Mouse (Mus musculus): ENCODE results near the gene Hspb11.

The Hspb11 gene

DNA sequence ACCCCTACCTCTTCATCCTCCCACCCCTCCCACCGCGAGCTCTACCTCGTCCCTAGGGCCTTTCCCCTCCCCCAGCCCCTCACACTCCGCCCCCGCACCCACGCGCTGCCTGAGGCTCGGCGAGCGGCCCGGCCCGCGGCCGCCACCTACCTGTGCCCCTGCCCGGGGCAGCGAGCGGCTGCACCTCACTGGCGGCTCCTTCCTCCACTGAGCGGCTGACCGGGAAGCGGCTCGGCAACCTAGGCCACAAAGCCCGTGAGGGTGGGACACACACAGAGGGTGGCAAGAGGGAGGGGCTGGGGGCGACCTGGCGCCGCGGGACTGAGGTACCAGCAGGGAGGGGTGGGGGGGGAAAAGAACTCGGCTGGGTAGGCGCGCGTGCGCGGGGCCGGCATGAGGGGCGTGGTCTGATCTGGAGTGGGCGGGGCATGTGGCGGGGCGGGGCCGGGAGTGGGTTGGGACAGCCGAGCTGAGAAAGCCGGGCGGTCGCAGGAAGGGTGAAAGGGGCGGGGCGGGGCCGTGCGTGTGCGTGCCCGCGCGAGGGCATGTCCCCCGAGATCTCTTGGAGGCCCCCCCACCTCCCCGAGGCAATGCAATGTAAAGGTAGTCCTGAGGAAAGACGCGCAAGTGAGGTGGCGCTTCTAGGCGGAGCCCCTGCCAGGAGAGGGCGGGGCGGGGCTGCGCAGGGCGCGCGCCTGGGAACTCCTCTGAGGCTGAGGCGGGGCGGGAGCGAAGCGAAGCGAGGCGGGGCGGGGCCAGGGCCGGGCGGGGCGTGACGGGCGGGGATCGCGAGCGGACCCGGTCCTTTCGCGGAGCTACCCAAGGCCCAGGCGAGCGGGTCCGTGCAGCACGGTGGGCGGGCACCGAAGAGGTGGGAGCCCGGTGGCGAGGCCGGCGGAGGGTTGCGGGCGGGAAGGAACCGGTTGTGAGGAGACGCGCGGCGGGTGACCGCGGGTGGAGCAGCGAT, at the start of gene Hspb11, which contains the start of gene Lrrc42:
Hspb11 (plus strand) TSS at position 469 of the 967 bp plus-strand sequence.
Lrrc42 (minus strand) TSS at position 408 of the 967 bp plus-strand sequence.
- DNase-seq (ENCODE audit: low read depth, low spot score), result peak; percentile 85

- DNase-seq (ENCODE audit: low read depth, low spot score), result no peak
Observed at GRCm38 (mm10) chr4:107207016-107207415, 46.4 kb upstream of the Hspb11 start.

DNA sequence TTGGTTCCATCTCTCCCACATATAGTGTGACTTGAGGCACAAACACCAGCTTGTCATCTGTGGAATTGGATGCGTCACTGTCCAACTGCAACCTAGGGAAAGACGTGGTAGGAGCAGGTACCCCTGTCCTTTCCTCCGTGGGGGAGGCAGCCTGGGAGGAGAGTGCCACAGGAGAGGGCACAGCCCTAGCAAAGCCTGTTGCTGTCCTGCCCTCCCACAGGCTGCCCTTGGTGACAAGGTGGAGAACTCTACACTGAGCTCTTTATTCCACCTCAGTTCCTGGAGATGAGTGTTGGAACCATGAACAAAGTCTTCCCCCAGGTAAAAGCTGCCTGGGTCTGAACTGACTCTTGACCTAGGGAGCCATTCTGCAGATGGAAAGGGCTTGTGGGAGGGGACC, 44.5 kb upstream of the Hspb11 start, which contains the start of gene Ldlrad1:
Ldlrad1 (plus strand) TSS at position 301 of the 400 bp plus-strand sequence.
- DNase-seq (ENCODE audit: low read depth, low spot score), result no peak

DNA sequence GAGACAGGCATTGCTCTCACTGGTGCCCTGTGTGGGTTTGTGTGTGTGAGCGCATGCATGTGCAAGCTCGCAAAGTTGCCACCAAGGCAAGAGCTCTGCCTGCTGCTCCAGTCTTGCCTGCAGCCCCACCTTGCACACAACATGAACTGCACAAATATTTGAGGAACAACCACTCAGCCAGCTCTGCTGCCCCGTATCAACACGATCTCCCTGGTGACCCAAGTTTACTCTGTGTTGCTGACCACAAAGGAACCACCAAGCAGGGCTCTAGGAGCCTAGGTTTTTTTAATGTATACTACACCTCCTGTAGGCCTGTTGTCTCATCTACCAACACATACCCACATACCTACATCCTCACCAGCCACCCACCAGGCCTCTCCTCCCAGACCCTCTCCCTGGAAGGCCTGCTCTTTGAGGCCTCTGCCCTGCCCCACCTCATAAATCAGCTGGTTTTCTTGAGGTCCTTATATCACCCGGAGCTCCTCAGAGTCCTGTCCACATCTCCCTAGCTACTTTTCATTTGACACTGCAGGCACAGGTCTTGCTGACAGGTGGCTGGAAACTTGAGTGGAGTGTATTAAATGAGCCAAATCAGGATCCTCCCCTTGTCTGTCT, 42.8 kb upstream of the Hspb11 start:
- no peak for DNase-seq (ENCODE audit: low read depth, low spot score)

GRCm38 (mm10) chr4:107211465-107211864, 41.9 kb upstream of the Hspb11 start:
- DNase-seq (ENCODE audit: low read depth, low spot score), result no peak

DNA sequence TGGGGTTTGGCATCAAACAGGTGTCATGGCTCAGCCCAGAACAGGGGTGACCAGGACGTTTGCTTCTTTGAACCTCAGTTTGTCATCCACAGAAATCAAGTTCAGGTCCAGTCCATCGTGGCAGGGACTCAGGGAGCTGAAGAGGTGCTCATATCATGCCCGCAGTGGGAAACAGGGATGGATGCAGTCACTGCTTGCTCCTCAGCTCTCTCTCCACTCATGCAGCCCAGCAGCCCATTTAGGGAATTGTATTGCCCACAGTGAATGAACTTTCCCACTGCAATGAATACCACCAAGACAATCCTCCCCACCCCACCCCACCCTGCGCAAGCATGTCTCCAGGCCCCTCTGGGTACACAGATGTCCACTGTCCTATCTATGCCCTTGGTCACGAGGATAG, 41.5 kb upstream of the Hspb11 start:
- DNase-seq (ENCODE audit: low read depth, low spot score), result no peak

DNA sequence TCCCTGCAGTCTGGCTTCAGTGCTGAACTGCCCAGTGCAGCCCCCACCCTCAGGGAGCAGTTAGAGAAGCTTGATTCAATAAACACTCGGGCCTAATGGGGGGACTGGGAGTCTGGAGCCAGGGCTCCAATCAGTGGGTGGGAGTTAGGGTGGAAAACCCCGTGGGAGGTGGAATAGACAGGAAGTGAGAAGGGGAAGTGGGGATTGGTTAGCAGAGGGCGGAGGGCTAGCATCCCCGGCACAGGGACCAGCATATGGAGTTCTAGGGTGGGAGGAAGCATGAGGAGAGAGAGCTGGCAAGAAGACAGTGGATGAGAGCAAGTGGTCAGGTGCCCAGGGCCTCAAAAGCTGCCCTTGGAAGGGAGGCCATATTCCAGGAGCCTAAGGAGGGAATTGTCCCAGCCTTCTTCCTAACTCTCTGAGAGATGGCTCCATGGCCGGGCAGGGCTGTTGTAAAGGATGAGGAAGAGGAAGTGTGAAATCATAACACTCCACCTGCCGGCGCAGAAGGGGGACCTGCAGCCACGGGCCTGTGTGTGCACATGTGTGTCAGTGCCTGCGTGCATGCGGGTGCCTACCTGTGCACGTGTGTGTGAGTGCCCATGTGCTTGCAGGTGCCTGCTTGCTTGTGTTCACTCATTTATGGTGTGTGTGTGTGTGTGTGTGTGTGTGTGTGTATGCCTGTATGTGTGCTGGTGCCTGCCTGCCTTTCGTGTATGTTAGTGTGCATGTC, 39.9 kb upstream of the Hspb11 start:
- no peak for DNase-seq (ENCODE audit: low read depth, low spot score)

GRCm38 (mm10) chr4:107217574-107217973, 35.8 kb upstream of the Hspb11 start:
- DNase-seq (ENCODE audit: low read depth, low spot score), result peak; percentile 53

DNA sequence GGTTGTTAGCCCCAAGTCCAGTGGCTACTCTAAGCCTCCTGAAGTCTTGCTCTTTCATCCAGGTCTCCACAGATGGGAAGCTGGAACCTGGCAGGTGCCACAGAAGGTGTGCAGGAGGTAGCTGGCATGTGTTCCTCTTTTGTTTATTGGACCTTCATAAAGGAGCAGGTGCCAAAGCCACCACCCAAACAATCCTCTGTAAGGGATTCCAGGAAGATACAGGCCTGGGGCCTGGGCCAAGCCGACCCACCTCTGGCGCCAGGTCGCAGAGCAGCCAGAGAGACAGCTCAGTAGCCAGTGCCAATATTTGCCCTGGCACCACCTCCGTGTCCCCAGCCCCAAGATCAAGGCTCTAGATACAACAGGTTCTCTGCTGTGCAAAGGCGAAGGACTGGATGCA, 31.9 kb upstream of the Hspb11 start:
- no peak for DNase-seq (ENCODE audit: low read depth, low spot score)

DNA sequence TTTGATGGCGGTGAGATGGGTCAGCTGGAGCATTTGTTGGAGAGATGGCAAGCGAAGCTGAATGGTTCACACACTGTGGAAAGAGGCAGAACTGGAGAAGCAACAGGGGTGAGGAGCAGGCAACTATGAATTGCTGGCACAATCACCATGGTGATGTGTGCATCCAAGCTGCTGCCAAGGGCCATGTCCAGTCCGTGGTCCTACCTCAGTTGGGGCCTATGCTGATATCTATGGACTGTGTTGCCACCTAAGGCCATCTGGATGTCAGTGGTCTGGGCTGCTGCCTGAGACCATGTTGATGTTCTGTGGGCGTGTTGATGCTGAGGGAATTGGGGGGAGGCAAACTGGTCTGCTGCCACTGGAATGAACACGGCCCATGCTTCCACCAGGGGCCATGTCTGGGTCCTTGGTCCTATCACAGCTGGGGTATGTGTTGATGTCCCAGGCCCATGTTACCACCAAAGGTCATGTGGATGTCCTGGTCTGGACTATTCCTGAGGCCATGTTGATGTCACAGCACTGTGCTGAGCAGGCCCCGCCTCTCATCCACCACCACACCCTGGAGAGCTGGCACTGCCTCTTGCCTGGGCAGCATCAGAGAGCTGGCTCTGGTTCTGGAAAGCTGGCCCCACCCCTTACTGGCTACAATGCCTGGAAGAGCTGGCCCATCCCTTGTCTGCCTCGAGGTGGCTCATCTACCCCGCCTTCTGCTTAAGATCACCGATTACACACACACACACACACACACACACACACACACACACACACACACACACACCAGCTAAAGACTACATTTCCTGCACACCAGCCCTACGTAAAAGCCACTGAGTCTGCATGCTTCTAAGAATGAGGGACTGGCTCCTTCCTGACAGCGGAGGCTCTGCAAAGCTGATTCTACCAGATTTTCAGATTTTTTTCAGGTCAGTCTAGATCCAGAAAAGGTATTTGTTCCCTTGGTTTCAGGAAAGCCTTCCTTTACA, 29.9 kb upstream of the Hspb11 start:
- DNase-seq (ENCODE audit: low read depth, low spot score), result no peak

GRCm38 (mm10) chr4:107226313-107226712, 27.1 kb upstream of the Hspb11 start:
- DNase-seq (ENCODE audit: low read depth, low spot score), result no peak

GRCm38 (mm10) chr4:107232219-107232618, 21.2 kb upstream of the Hspb11 start:
- no peak for DNase-seq (ENCODE audit: low read depth, low spot score)

DNA sequence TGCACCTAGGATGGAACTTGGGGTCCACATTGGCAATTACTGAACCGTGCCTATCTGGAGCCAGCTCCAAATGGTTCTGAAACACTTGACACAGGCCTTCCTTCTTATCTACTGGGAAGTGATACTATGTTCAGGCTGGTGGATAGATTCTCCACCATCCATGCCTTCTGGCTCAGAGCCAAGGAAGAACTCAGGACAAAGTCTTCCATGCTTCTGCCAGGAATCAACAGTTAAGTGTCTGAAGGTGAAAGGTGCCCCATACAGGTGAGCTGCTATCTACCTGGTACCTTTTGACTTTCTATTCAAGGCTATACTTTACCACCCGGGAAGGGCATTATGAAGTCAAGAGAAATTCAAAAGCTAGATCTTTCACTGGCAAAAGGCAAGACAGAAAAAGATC, 15.1 kb upstream of the Hspb11 start:
- DNase-seq (ENCODE audit: low read depth, low spot score), result no peak

GRCm38 (mm10) chr4:107240196-107240595, 13.2 kb upstream of the Hspb11 start:
- DNase-seq (ENCODE audit: low read depth, low spot score), result no peak

DNA sequence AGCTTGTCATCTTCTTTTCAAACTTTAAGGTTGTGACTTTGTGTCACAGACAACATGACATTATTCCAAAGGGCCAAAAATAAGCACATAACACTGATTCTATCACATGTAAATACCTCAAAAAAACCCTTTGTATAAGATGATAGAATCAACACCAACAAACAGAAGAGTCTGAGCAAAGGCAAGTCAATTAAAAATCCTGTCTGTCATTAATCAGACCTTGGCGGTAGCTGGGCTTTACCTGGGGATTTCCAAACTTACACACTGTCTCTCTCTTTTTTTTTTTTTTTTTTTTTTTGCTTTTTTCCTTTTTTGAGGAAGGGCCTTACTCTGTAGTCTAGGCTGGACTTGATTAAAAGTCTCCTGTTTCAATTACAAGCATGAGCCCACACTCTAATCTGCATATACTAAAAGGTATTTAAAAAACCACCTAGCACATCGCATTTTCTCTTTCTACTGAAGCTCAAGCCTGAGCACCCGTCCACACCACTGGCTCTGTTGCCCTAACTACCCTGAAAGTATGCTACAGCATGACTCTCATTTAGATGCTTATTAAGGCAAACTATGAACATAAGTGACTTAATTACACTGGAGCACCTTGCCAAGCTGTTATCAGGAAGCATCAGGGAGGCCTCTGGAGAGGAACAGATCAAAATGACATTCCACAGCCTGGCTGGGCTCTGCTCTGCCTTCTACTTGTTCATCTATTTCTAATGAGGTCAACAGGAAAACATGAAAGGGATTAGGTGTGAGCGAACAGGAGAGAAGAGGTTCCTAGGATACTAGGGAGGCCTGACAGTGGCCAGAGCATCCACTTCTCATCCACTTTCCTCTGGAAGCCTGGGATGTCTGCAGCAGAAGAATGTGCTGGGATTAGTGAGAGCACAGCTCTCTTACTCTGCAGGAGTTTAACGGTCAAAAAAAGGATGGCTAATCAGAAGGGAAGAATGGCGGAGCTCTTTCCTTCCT, 9.7 kb upstream of the Hspb11 start:
- DNase-seq (ENCODE audit: low read depth, low spot score), result no peak

DNA sequence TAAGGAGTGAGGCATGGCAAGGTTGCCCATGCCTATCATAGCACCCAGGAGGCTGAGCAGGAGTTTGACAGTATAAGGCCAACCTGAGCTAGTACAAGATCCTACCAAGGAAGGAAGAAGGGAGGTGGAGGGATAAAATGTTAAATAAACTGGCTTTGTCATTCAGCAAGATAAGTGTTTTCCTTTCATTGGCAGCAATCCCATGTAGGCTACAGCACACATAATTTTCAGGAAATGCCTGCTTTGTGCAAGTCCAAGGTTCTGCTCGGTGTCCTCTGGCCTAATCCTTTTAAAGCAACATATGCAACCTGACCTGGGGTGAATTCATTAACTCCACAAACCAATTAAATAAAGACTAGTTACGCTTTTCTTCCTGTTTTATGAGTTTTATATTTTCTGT, 8.0 kb upstream of the Hspb11 start:
- DNase-seq (ENCODE audit: low read depth, low spot score), result no peak

- DNase-seq (ENCODE audit: low read depth, low spot score), result no peak
Observed at GRCm38 (mm10) chr4:107246040-107246439, 7.4 kb upstream of the Hspb11 start.

DNA sequence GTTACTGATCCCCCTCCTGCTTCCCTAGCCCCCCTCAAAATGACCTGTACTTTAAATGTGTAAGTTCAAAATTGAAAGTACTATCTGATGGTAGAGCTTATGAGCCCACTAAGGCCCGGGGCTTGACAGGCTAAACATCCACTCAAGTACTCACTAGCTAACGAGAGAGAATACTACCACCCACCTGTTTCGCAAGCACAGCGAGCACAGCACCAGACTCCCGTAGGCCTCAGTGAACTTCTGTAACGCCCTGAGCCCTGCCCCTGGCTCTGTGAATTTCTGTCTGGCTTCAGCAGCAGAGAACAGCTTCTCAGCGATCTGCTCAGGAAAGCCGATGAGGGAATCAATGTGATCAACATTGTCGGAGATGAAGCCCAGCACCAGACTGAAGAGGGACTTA, 6.3 kb upstream of the Hspb11 start:
- DNase-seq (ENCODE audit: low read depth, low spot score), result no peak

DNA sequence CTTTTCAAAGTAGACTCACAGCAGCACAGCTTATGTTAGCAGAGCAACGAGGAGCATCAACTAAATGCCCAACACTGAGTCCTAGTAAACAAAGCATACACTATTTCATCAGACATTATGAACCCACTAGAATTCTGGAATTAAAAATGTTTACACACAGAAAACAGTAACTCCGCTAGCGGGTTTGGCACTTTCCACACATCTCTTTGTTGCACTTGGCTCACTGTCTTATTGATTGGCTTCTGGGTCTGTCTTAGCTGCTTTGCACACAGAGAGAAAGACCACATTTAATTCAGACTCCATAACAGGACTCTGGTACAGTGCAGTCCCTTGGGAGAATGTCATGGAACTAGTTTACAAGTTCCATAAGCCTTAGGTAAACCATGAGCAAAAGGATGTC, 5.3 kb upstream of the Hspb11 start:
- DNase-seq (ENCODE audit: low read depth, low spot score), result no peak

GRCm38 (mm10) chr4:107249471-107249870, 3.9 kb upstream of the Hspb11 start:
- no peak for DNase-seq (ENCODE audit: low read depth, low spot score)
